Mouse (Mus musculus) heart, embryonic 14.5 days (tissue): Measurements from ENCODE around the gene Hnf1b. TPM values are rescaled to one million over a fixed set of nuclear protein-coding genes. Genes with fewer than 3 reads are reported as not detected.

ENCODE experiments used
- ATAC-seq: fragments of 200-750 bp; cut with Nextera tagmentation; 2 replicates; pipeline ENCODE4 v1.8.0; 2017; ENCODE audit warnings: low read depth, moderate TSS enrichment; ENCODE audit not compliant: insufficient number of reproducible peaks, insufficient read depth, low FRiP score
- H3K27ac ChIP-seq, 2 experiments: fragments of 200-500 bp in 1 of 2; fragments of 300-500 bp in 1 of 2; sonication (generic) in 1 of 2; replicated peaks in 1 of 2; 2 replicates each; pipeline ENCODE4 v1.5.1; 2012 to 2014; ENCODE audit warnings: low read depth in 2 of 2, low read length in 2 of 2, control low read depth in 1 of 2, mild to moderate bottlenecking in 1 of 2, mixed read lengths in 1 of 2; ENCODE audit not compliant: control insufficient read depth in 1 of 2, insufficient read depth in 1 of 2
- H3K27me3 ChIP-seq: fragments of 300-500 bp; sonication (generic); 2 replicates; pipeline ENCODE4 v1.6.1; 2014; ENCODE audit warnings: mild to moderate bottlenecking, low read length, control low read depth; ENCODE audit not compliant: control insufficient read depth, insufficient read depth
- H3K36me3 ChIP-seq: fragments of 300-500 bp; sonication (generic); 2 replicates; pipeline ENCODE4 v1.6.1; 2014; ENCODE audit warnings: mild to moderate bottlenecking, control low read depth, low read length, mixed read lengths; ENCODE audit not compliant: control insufficient read depth, insufficient read depth
- H3K4me1 ChIP-seq, 2 experiments: fragments of 200-500 bp in 1 of 2; fragments of 300-500 bp in 1 of 2; sonication (generic) in 1 of 2; 2 replicates each; pipeline ENCODE4 v1.6.1; 2012 to 2014; ENCODE audit warnings: low read length in 2 of 2, control low read depth in 1 of 2, mixed read lengths in 1 of 2; ENCODE audit not compliant: control insufficient read depth in 2 of 2, insufficient read depth in 2 of 2
- H3K4me2 ChIP-seq: fragments of 300-500 bp; sonication (generic); 2 replicates; pipeline ENCODE4 v1.6.1; 2014; ENCODE audit warnings: mild to moderate bottlenecking, low read length
- H3K4me3 ChIP-seq, 2 experiments: fragments of 200-500 bp in 1 of 2; fragments of 300-500 bp in 1 of 2; sonication (generic) in 1 of 2; 2 replicates each; pipeline ENCODE4 v1.5.1; 2012 to 2014; ENCODE audit warnings: low read length in 2 of 2, mild to moderate bottlenecking in 2 of 2, control low read depth in 1 of 2, low read depth in 1 of 2, moderate library complexity in 1 of 2; ENCODE audit not compliant: control insufficient read depth in 1 of 2, insufficient read depth in 1 of 2
- H3K9ac ChIP-seq: fragments of 300-500 bp; sonication (generic); 2 replicates; pipeline ENCODE4 v1.6.1; 2014; ENCODE audit warnings: mild to moderate bottlenecking, low read length
- H3K9me3 ChIP-seq: fragments of 300-500 bp; sonication (generic); 2 replicates; pipeline ENCODE4 v1.6.1; 2016; ENCODE audit warnings: low read length, control low read depth; ENCODE audit not compliant: control insufficient read depth
- WGBS: fragments of 180-500 bp; shearing (Covaris S2); extraction: QIAGEN DNeasy Blood & Tissue Kit; methylation state at CpG from one replicate; pipeline ENCODE4 v1.1.7; 2014; 5-methylcytosine and 5-hydroxymethylcytosine counted together
- polyA plus RNA-seq: library from polyadenylated mRNA; unstranded; fragments of >200 nt; fragmentation: Nextera tagmentation; extraction: Ambion mirVana; gene quantifications from 2 replicates; pipeline ENCODE4 v1.2.1, GENCODE M21; 2014

Gene Hnf1b
- polyA plus RNA-seq, 1 experiment from 2014 or later: 0.11 TPM

GRCm38 (mm10) chr11:83896430-83897410, 46.9 kb downstream of the Hnf1b start:
- Histone ChIP-seq H3K9ac (no peak overlapping the region), H3K4me2 (no peak overlapping the region), H3K27me3 (no peaks in the 10 kb centered on the region), H3K4me3 (no peak overlapping the region), H3K4me1 (no peaks in the 10 kb centered on the region), H3K36me3 (no peaks in the 10 kb centered on the region), H3K9me3 (no peaks in the 10 kb centered on the region), H3K27ac (no peak overlapping the region)
- no peak for ATAC-seq
- 79% methylated on average over 16 of the region's 16 CpGs for WGBS

- Histone ChIP-seq H3K9ac (no peak overlapping the region), H3K27ac (no peak overlapping the region), H3K27me3 (no peaks in the 10 kb centered on the region), H3K36me3 (no peaks in the 10 kb centered on the region), H3K4me3 (no peak overlapping the region), H3K4me1 (no peaks in the 10 kb centered on the region), H3K4me2 (no peak overlapping the region), H3K9me3 (no peaks in the 10 kb centered on the region)
- ATAC-seq: no peak
- WGBS: 65% methylated on average over 7 of the region's 7 CpGs
These were observed 47.7 kb downstream of the Hnf1b start for GRCm38 (mm10) chr11:83897569-83897968.

- Histone ChIP-seq H3K9me3 (no peaks in the 10 kb centered on the region), H3K4me3 (no peak overlapping the region), H3K4me1 (no peaks in the 10 kb centered on the region), H3K4me2 (no peak overlapping the region), H3K27me3 (no peaks in the 10 kb centered on the region), H3K27ac (no peak overlapping the region), H3K36me3 (no peaks in the 10 kb centered on the region), H3K9ac (no peak overlapping the region)
- no peak for ATAC-seq
- 74% methylated on average over 3 of the region's 3 CpGs for WGBS
These were observed 52.9 kb downstream of the Hnf1b start for GRCm38 (mm10) chr11:83902812-83903211.

- no peak for ATAC-seq
- Histone ChIP-seq H3K4me2 (no peak overlapping the region), H3K4me3 (no peak overlapping the region), H3K27ac (no peak overlapping the region), H3K9ac (no peak overlapping the region), H3K9me3 (no peaks in the 10 kb centered on the region), H3K4me1 (no peaks in the 10 kb centered on the region), H3K27me3 (no peaks in the 10 kb centered on the region), H3K36me3 (no peaks in the 10 kb centered on the region)
- WGBS: 74% methylated on average over 5 of the region's 5 CpGs
These were observed 55.9 kb downstream of the Hnf1b start for GRCm38 (mm10) chr11:83905756-83906155.

- H3K9ac ChIP-seq: no peak overlapping the region
- no peak overlapping the region for H3K27ac ChIP-seq
- H3K9me3 ChIP-seq: no peaks in the 10 kb centered on the region
- H3K4me1 ChIP-seq: no peaks in the 10 kb centered on the region
- ATAC-seq: no peak
- H3K4me2 ChIP-seq: no peak overlapping the region
- H3K27me3 ChIP-seq: no peaks in the 10 kb centered on the region
- H3K4me3 ChIP-seq: no peak overlapping the region
- H3K36me3 ChIP-seq: no peaks in the 10 kb centered on the region
- 39% methylated on average over 7 of the region's 7 CpGs for WGBS
These were observed 58.5 kb downstream of the Hnf1b start for GRCm38 (mm10) chr11:83908376-83908775.

GRCm38 (mm10) chr11:83913824-83914311, 64.0 kb downstream of the Hnf1b start:
- no peaks in the 10 kb centered on the region for H3K36me3 ChIP-seq
- WGBS: 60% methylated on average over 8 of the region's 8 CpGs
- H3K27ac ChIP-seq: no peak overlapping the region
- no peaks in the 10 kb centered on the region for H3K27me3 ChIP-seq
- no peak overlapping the region for H3K4me3 ChIP-seq
- no peak for ATAC-seq
- H3K9me3 ChIP-seq: no peaks in the 10 kb centered on the region
- no peaks in the 10 kb centered on the region for H3K4me1 ChIP-seq
- H3K9ac ChIP-seq: no peak overlapping the region
- no peak overlapping the region for H3K4me2 ChIP-seq

- no peak for ATAC-seq
- Histone ChIP-seq H3K4me2 (no peak overlapping the region), H3K4me1 (no peaks in the 10 kb centered on the region), H3K36me3 (no peaks in the 10 kb centered on the region), H3K9ac (no peak overlapping the region), H3K27ac (no peak overlapping the region), H3K9me3 (no peaks in the 10 kb centered on the region), H3K4me3 (no peak overlapping the region), H3K27me3 (no peaks in the 10 kb centered on the region)
- 41% methylated on average over 4 of the region's 4 CpGs for WGBS
These were observed 64.6 kb downstream of the Hnf1b start for GRCm38 (mm10) chr11:83914501-83914900.
